Mouse (Mus musculus) ES-CJ7 (cell line): ENCODE measurements around the gene Adap2.
A peak's percentile ranks its signal among the peaks of the same experiment; 100 is the strongest.

Experiments
- DNase-seq: peaks from one replicate; pipeline ENCODE4 v3.0.0; 2011; ENCODE audit warnings: low read depth, low spot score

The Adap2 gene

GRCm38 (mm10) chr11:80196351-80196750 is 42.4 kb downstream of the Adap2 start:
- no peak for DNase-seq

GRCm38 (mm10) chr11:80199316-80199715 is 45.4 kb downstream of the Adap2 start:
- DNase-seq = no peak

- DNase-seq = peak; percentile 52
Observed at GRCm38 (mm10) chr11:80199773-80200172, 45.9 kb downstream of the Adap2 start.

GRCm38 (mm10) chr11:80200326-80200725 is 46.4 kb downstream of the Adap2 start:
- peak; percentile 73 for DNase-seq

GRCm38 (mm10) chr11:80202296-80202695 is 48.4 kb downstream of the Adap2 start:
- no peak for DNase-seq

- no peak for DNase-seq
Observed at GRCm38 (mm10) chr11:80204037-80204436, 50.1 kb downstream of the Adap2 start.

- DNase-seq = no peak
Observed at GRCm38 (mm10) chr11:80204941-80205340, 51.0 kb downstream of the Adap2 start.

- no peak for DNase-seq
Observed at GRCm38 (mm10) chr11:80208465-80208859, 54.6 kb downstream of the Adap2 start.

GRCm38 (mm10) chr11:80208860-80209800 is 55.2 kb downstream of the Adap2 start, which contains the start of gene Rhot1:
Rhot1 (plus strand) TSS chr11:80209019.
- peak; percentile 95 for DNase-seq

GRCm38 (mm10) chr11:80210321-80210720 is 56.4 kb downstream of the Adap2 start:
- DNase-seq = no peak

- DNase-seq = no peak
Observed at GRCm38 (mm10) chr11:80212282-80212681, 58.4 kb downstream of the Adap2 start.

- no peak for DNase-seq
Observed at GRCm38 (mm10) chr11:80215291-80215690, 61.4 kb downstream of the Adap2 start.

GRCm38 (mm10) chr11:80218657-80219293 is 64.9 kb downstream of the Adap2 start:
- no peak for DNase-seq
